Mouse (Mus musculus) cerebellum, postnatal 10 days (tissue): Measurements from ENCODE around the gene Mamdc2.
A peak's percentile ranks its signal among the peaks of the same experiment; 100 is the strongest.

Source experiments
- DNase-seq, 2 experiments: peaks; one replicate each; pipeline ENCODE4 v3.0.0; 2021; ENCODE audit warnings: mixed read lengths in 2 of 2

Gene Mamdc2

DNA sequence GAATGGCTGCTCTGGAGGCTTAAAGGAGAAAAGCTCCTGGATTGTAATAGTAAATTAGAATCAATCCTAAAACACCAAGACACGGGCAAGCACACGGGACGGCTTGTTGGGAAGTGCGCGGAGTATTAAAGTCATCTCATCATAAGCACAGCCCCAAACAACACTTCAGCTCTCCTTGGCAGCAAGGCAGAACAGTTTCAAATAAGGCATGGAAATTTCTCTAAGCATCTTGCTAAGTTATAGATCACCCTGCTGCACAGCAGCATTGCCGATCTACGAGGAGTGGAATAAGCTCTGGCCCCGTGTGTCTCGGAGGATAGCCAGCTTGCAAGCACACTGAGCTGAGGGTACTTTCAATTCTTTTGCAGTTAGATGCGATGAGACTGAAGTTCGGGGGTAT, 13.8 kb downstream of the Mamdc2 start:
- no peak for DNase-seq

DNA sequence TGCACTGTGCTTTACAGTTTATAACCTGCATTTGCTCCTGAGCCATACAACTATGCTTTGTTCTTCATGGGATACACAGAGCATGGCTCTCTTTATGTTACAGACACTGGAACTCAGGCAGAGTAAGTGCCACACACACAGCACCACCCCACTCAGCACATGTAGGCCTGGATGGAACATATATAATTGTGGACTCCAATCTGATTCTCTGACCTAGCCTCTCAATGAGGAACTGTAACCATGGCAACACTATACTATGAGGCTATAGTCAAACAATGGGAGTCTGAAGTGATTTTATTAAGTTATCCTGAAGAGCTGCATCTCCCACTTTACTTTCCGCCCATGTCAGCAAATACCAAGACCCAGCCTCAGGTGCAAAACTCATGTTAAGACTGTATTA, 30.6 kb downstream of the Mamdc2 start:
- DNase-seq: no peak

DNA sequence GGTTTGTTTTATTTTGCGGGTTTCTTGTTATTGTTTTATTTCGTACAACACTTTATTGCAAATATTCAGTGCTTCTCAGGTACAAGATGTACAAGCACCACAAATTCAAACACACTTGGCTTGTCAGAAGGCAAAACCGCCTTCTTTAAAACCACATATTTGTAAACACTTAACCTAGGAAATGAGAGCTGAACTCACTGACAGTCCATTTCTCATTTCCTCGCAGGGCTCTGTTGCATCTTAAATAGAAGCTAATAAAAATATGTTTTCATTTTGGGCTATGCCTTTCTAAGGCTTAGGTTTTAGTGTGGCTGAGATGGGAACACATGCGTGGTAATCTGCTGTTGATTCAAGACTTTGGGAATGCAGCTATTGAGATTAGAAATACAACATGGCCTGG, 37.4 kb downstream of the Mamdc2 start:
- no peak for DNase-seq

DNA sequence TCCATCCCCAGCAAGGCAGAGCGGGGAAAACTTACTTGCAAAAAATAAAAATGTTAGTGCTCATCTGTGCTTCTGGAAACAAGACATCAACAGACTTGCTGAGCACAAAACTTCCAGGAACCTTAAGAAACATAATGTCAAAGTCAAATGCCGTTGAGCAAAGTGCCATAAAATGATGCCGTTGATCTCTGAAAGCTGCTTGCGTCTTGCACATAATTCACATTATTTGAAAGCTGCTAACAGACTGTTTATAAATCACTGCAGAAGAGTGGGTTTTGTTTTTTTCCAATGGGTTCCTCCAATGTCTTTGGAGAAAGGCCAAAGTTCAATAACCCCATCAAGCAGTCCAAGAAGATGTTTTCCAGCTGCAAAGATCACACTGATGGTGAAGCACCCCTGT, 37.9 kb downstream of the Mamdc2 start:
- no peak for DNase-seq

DNA sequence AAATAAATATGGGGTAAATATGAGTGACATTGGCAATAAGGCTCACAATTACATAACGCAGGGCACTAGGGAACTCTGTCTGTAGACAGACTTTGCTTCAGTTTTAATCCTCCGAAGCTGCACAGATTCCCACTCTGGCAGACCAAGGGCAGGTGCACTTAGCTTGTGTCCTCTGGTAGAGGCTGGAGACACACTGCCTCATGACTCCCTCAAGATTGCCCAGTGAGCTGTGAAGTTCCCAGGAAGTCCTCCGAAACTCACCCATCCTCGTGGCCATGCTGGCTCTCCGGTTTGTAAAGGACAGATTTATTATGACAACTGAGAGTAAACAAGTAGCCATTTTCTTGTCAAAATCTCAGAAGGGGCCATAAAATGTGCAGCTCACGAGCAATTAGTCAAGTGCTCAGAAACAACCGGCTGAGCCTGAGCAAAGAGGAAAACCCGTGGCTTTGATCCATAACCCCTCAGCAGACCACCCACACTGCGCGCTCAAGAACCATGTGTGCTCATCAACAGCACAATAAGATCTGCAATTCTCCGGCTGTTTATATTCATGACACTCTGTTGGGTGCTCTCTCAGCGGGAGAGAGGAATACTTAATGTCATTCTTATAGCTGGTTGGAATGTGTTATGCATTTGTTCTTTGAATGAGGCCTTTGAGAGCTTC, 46.6 kb downstream of the Mamdc2 start:
- peak; percentile 38 to 46 for DNase-seq

DNA sequence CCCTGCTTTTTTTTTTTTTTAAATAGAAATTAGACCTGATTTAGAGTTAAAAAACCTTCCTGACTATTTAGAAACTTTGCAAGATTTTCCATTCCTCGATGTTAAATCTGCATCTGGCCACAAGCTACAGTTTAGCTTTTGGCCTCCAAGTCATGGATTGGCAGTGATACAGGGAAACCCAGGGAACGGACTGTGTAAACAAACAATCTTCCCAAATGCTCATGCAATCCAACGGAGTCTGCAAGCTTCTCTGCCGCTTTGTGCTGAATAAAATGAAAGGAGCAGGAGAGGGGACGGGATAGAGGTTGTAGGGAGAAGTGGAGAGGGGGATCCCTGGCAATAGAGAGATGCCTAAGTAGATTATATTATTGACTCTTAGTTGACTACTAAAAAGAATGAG, 47.8 kb downstream of the Mamdc2 start:
- DNase-seq: peak; percentile 61 to 65

DNA sequence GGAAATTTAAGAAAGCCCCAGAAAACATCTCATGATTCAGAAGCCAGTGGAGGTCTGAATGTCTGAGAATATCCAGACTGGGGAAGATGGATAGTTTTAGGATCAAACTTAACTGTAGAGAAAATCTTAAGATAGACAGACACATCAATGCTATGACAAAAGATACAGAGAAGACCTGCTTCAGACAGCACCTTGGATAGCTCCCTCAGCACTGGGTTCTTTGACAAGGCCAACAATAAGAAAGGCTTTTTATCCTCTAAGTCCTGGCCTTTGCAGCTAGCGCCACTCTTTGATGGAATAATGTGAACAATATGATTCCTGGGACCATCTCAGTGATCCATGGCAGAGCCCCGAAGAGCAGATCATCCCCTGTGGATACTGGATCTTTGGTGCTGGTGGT, 52.3 kb downstream of the Mamdc2 start:
- no peak for DNase-seq

DNA sequence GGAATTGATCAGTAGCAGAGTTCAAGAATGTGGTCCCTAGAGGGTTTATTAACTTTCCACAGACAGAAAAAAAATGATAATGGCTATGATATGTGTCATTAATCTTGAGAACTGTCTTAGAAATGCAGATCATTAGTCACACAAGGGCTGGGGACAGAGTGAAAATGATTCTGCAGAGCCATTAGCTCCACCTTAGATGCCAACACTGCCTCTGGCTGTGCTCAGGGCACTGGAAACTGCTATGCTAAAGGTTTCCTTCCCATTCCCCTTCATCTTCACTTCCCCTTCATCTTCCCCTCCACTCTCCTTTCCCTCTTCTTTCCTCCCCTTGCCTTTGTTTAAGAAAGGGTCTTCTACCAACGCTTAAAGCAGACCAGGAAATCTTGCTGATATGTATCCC, 53.6 kb downstream of the Mamdc2 start:
- DNase-seq: no peak

DNA sequence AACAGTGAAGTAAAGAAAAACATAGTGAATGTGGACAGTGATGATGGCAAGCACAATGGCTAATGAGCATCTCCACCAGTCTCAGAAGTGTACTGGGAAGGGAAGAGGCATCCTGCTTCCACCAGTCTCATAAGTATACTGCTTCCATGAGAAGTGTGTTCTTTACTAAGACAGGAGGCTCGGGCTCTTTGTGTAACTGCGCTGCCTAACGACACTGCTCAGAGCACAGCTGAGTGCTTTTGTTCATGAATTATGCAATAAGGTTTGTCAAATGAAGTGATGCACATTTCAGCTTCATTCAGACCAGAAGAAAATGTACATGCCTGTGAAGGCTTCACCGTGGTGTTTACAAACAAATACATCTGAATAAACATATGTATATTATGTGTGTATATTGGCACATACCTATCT, 59.4 kb downstream of the Mamdc2 start:
- no peak for DNase-seq

DNA sequence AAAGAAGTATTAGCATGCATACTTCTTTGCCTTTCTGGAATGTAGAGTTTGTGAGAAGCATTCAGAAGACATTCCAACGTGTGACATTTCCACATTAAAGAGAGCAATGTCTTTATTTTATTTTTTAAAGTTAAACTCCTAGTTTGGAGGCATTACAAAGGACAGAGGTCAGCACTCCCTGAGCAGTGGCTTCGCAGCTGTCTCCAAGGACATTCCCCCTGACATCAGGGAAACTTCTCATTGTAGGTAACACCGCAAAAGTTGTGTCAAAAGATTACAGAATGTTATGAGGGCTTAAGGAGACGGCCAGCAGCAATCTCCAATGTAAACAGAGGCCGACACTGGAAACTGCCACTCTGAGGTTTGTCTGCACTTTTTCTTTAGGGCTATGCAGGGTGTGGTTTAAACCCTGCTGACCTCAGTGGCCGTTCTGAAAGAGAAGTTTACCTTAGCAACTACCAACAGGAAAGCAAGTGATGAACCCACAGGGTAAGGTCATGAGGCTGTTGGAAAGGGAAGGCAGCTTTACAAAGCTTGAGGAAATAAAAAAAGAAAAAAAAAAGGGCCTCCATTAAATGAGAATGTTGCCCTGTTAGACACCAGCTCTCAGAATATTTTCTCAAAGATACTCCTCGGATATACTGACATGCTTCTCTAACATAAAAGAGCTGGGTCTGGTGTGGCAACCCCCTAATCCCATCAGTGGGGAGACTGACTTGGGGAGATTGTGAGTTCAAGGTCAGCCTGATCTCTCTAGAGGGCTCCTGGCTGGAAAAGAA, 60.0 kb downstream of the Mamdc2 start:
- no peak for DNase-seq

DNA sequence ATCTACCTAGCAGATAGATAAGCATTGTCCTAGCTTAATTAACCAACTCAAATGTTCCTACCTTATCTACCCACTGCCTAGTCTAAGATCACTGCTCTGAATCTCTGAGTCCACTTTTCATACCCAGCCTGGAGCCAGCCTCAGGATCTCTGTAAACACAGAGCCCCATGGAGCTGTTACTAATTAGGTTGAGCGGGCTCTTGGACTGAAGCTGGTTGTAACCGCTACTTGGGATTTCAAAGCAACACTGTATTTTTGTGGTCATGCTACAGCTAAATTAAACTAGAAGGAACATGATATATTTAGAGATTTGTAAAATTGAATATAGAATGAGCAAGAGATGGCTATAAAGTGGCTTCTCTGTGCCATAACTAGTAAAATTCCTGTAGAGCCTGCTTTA, 65.8 kb downstream of the Mamdc2 start:
- DNase-seq: no peak

DNA sequence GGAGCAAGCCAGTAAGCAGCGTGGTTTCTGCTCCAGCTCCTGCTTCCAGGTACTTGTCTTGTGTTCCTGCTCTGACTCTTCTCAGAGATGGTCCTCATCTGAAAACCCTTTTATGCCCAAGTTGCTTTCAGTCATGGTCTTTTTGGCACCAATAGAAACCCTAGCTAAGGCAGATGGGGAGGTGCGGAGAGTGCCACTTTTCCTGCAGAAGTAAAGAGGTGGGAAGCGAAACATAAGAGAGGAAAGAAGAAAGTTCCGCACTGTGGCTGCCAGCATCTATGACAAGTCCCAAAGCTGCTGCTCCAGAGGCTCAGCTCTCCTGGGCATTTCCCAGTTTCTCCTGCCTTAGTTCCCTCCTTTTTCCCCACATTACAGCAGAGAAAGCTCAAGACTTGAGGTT, 67.3 kb downstream of the Mamdc2 start:
- DNase-seq: no peak

DNA sequence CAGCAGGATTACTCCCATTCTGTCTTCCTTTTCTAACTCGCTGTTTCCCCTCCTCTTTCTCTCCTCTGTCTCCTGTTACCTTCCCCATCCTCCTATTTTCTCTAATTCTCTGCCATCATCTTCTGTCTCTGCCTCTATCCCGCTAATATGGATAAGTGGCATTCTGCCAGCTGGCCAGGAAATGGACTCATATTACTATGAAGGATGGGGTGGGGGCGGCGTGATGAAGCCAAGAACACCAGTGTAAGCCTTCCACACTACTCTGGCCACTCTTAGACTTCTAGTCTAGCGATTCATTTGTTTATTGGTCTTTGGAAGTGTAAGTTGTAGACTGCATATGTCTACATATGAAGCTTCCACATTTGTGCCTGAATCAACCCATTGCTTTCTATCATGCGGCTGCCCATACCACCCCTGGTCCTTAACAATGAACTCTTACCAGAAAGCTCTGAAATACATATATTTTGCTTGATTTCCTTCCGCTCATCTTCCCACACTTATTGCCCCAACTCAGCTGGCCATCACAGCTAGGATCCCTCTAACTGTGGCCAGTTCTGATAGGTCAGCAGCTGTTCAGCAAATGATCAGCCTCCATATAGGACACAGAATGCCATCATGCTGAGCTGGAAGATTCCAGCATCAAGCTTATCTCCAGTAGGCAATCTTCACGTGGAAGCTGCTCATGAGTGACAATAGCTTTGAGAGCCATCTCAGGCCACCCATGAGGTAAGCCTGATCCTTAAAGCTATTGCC, 68.3 kb downstream of the Mamdc2 start:
- peak; percentile 89 for DNase-seq

DNA sequence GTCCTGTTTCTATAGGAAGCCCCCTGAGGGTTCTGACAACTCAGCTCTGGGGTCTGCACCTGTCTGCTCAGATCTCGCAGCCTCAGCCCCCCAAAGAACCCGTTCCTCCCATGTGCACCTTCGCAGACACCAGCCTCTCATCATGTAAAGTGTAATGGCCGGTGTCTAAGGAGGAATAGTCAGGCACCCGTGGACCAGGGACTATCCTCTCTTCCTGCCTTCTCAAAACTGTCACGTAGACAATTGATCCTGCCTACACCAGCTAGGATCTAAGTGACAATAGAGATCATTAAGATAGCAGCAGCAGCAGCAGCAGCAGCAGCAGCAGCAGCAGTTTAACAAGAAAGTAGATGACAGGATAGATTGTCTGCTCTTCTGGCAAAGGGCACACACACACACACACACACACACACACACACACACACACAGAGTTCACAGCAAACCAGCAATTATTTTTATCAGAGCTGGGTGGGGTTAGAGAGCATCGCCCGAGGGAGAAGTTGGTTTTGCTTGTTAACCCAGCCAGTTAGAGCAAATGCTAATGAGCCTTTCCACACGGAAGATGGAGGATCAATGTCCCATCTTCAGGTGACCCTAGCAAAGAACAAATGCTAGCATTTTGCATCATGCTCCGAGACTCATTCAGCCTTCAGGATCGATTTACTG, 71.6 kb downstream of the Mamdc2 start:
- no peak for DNase-seq

DNA sequence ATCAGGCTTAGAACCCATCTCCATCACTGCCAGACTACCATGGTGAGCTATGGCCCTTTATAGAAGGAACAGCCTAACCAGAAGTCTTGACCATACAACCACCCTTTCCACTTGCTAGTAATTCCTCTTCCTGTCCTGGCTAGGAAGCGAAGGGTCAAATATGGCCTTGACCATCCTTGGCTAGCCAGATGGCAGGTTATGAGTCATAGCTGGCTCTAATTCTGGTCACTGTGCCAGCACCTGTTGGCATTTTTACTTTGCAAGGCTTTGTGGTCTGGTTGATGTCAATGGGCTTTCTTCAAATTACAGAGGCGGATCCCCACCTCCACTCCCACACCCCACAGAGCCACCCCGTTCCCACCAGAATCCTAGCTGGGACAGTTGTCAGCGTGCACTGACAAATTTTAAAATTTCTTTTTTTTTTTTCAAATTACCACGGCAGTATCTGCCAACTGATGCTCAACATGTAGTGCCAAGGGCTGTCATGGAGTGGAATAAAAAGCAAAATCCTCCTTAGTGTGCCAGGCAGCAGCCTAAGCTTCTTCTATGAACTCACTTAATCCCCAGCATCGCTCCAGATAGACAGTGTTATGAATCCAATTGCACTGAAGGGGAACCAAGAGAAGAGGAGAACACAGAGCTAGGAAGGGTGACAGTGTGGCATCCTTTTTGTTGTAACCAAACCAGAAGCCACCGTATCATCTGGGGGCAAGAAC, 73.1 kb downstream of the Mamdc2 start:
- DNase-seq: peak; percentile 91 to 92

DNA sequence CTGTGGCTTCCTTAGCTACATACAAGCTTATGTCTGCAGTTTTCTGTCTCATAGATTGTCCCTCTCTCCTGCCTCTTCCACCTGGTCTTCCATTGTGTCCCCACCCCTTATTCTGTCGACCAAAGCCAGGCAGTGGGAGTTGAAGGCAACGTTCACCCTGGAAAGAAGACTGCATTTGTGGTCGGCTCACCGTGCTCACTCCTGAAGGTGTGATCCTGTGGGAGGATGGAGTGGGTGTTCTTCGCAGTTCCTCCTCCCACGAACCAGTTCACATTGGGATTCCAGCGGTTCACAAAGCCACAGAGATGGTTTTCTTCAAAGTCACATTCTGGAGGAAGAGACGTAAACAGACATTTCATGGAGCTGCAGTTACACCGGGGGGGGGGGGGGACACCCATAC, 74.5 kb downstream of the Mamdc2 start:
- DNase-seq: no peak

DNA sequence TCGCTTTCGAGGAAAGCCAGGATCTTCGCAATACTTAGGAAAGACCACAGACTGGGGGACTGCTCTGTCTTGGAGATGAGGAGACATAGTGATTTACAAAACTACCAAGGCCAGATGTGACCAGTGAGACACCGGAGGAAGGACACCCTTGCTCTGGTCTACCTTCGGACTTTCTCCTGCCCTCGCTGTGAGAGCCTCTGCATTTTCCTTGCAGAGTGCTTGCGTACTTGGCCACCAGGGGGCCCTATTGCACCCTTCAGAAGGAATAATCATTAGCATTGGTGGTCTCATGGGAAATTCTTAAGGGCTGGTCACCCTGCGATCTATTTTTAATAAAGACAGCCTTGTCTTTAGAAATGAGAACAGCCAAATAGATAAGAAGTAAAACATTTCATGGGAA, 75.0 kb downstream of the Mamdc2 start:
- DNase-seq: peak; percentile 90 to 94

DNA sequence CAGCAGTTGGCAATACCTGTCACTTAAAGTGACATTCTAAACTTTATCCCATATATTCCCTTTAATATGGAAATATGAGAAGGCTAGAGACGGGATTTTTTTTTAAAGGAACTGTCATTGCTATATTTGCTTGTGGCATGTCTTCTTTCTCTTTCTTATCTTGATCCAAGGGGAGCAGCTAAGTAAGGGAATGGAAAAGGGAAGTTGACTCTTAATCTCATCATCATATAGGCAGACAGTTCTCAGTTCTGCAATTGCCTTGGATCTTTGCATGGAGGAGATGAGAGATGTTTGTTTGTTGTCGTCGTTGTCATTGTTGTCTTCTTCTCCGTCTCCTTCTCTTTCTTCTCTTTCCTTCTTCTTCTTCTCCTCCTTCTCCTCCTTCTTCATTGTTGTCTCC, 79.0 kb downstream of the Mamdc2 start:
- DNase-seq: no peak

DNA sequence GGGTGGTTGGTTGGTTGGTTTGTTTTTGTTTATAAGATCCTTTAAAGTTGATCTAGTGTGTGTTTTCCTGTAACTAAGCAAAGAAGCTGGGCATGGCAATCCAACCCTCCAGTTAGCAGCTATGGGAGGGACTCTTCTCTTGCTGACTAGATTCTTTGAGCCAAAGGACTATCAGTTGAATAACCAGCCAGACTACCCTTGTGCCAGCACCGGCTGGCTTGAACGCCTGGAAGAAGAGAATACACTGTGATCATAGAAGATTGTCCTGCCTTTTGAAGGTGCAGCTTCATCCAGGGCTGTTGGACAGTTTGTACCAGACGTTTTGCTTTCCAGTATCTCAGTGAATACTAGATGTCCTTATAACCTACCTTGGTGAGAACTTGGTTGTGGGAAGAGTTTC, 86.2 kb downstream of the Mamdc2 start:
- DNase-seq: peak; percentile 43 to 51

DNA sequence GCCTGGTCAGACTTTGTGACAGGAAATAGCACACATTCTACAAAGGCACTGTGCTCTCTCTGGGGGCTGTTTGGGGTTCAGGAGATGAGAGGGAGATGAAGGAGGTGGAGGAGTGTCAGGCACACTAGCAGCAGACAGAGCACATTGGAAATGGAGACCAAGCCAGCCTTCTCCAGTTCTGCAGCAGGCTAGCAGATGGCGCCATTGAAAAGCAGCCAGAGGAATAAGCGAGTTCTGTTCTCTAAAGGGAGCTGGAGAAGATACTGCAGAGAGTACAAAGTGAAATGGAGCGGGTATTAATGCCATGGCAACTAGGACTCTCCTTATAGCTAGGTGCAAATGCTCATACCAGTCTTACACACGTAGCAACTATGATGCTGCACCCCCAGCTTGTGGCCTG, 87.1 kb downstream of the Mamdc2 start:
- peak; percentile 91 to 92 for DNase-seq

DNA sequence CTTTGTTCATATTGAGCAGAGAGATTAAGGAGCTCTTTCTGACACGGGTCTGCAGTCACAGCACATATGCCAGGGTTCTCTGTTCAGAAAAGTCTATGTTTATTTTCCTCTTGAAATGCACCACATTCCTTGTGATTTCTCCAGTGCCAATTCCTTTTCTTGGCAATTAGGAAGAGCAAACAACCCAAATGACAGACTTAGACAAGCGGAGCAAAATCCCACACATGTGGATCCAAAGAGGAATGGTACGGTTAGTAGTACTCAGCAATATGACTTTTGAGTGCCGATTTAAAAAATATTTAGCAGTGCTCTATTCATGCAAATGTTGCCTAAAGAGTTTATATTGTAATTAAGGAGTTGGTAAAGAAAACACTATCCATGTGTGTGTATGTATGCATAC, 87.7 kb downstream of the Mamdc2 start:
- no peak for DNase-seq

DNA sequence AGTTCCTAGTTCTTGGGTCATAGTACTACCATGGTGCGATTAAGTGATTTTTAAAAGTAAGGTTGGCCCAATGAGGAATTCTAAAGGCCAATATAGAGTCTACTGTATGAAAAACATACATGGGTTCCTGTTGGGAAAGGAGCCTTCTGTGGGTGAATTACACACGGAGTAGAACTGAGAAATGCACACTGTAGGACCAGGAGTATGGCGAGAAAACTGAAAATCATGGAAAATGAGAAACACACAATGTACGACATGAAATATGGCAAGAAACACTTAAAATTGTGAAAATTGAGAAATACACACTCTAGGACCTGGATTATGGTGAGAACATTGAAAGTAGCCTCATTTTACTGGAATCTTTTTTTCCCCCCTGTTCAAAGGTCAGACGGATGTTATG, 91.0 kb downstream of the Mamdc2 start:
- no peak for DNase-seq

DNA sequence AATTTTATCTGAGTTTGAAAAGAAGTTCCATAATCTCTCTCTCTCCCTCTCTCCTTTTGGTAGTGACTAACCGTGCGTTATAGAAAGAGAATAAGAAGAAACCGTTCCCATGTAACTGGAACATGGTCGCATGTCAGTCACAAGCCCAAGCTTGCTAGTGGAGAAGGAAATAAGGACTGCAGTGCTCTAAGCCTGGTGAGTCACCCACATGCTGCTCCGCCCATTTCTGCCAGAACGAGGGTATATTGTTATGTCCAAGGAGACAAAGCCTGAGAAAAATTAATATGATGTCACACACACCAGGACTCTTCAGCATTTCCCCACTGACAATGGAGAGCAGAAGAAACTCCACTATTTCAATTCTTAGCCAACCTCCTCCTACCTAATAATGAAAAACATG, 93.5 kb downstream of the Mamdc2 start:
- DNase-seq: no peak
